Mouse (Mus musculus): ENCODE measurements around the gene 9330182L06Rik. TPM values are rescaled to one million over a fixed set of nuclear protein-coding genes. Genes with fewer than 3 reads are reported as not detected.
A peak's percentile ranks its signal among the peaks of the same experiment; 100 is the strongest.

9330182L06Rik gene
- 0.86 and 0.87 TPM in 2 replicates for polyA plus RNA-seq (2015; fragmentation: Nextera tagmentation; extraction: Ambion mirVana)

- peak; percentile 91 for ATAC-seq (replicated peaks; ENCODE audit: low FRiP score, low read depth)
- no peaks in the 10 kb centered on the region for H3K4me1 ChIP-seq (replicated peaks; ENCODE audit: insufficient read depth, low read length)
- no peak; the same call in 1 of the 2 replicates for TF ChIP-seq CTCF (IDR thresholded peaks at IDR 0.05; ENCODE audit: low read depth)
- H3K27ac ChIP-seq = no peak within 1 kb of the TSS
- H3K4me2 ChIP-seq (ENCODE audit: low read length) = peak within 1 kb of the TSS; percentile 99
- H3K4me3 ChIP-seq (replicated peaks; ENCODE audit: low read depth, low read length) = peak within 1 kb of the TSS; percentile 60
- H3K9me3 ChIP-seq (replicated peaks; ENCODE audit: low read length) = no peaks in the 10 kb centered on the region
- under 1% methylated on average over 47 of the region's 47 CpGs for WGBS
- 0 out of 2 replicates have a peak, but pooled peaks cover 4% of the 10 kb centered on the region for H3K27me3 ChIP-seq (ENCODE audit: insufficient read depth, low read length)
- peak within 1 kb of the TSS; percentile 51 for H3K9ac ChIP-seq (ENCODE audit: low read depth, low read length)
- peak; percentile 36 for DNase-seq (ENCODE audit: low spot score)
- no peaks in the 10 kb centered on the region for H3K36me3 ChIP-seq (ENCODE audit: insufficient read depth, low read length)
Observed at GRCm38 (mm10) chr5:9265586-9266279, at the start of gene 9330182L06Rik. Gene 9330182L06Rik (plus strand): TSS chr5:9266118.

GRCm38 (mm10) chr5:9227456-9228008, 38.4 kb upstream of the 9330182L06Rik start:
- Histone ChIP-seq H3K4me2 (ENCODE audit: low read length) (no peak overlapping the region), H3K36me3 (ENCODE audit: insufficient read depth, low read length) (no peaks in the 10 kb centered on the region), H3K27ac (no peak overlapping the region), H3K4me3 (replicated peaks; ENCODE audit: low read depth, low read length) (no peak overlapping the region), H3K4me1 (replicated peaks; ENCODE audit: insufficient read depth, low read length) (no peaks in the 10 kb centered on the region), H3K9ac (ENCODE audit: low read depth, low read length) (no peak overlapping the region), H3K9me3 (replicated peaks; ENCODE audit: low read length) (no peaks in the 10 kb centered on the region), H3K27me3 (ENCODE audit: insufficient read depth, low read length) (no peaks in the 10 kb centered on the region)
- ATAC-seq (replicated peaks; ENCODE audit: low FRiP score, low read depth) (no peak), DNase-seq (ENCODE audit: low spot score) (peak; percentile 12)
- WGBS = 69% methylated on average over 4 of the region's 4 CpGs
- no peak for TF ChIP-seq CTCF (IDR thresholded peaks at IDR 0.05; ENCODE audit: low read depth)

- H3K4me1 ChIP-seq (replicated peaks; ENCODE audit: insufficient read depth, low read length) = no peaks in the 10 kb centered on the region
- H3K4me2 ChIP-seq (ENCODE audit: low read length) = no peak overlapping the region
- 0 out of 2 replicates have a peak, but pooled peaks cover 4% of the 10 kb centered on the region for H3K27me3 ChIP-seq (ENCODE audit: insufficient read depth, low read length)
- H3K9ac ChIP-seq (ENCODE audit: low read depth, low read length) = no peak overlapping the region
- no peak overlapping the region for H3K27ac ChIP-seq
- H3K4me3 ChIP-seq (replicated peaks; ENCODE audit: low read depth, low read length) = no peak overlapping the region
- no peak for ATAC-seq (replicated peaks; ENCODE audit: low FRiP score, low read depth)
- no peak for TF ChIP-seq CTCF (IDR thresholded peaks at IDR 0.05; ENCODE audit: low read depth)
- no peaks in the 10 kb centered on the region for H3K9me3 ChIP-seq (replicated peaks; ENCODE audit: low read length)
- 64% methylated on average over 4 of the region's 4 CpGs for WGBS
- DNase-seq (ENCODE audit: low spot score) = no peak
- no peaks in the 10 kb centered on the region for H3K36me3 ChIP-seq (ENCODE audit: insufficient read depth, low read length)
Observed at GRCm38 (mm10) chr5:9264361-9264760, 1.6 kb upstream of the 9330182L06Rik start.

GRCm38 (mm10) chr5:9266280-9266923, 484 bp downstream of the 9330182L06Rik start:
- DNase-seq (ENCODE audit: low spot score) (peak; percentile 10), ATAC-seq (replicated peaks; ENCODE audit: low FRiP score, low read depth) (peak; percentile 70)
- H3K4me1 ChIP-seq (replicated peaks; ENCODE audit: insufficient read depth, low read length) = no peaks in the 10 kb centered on the region
- H3K9ac ChIP-seq (ENCODE audit: low read depth, low read length) = peak overlapping the region; percentile 51
- no peaks in the 10 kb centered on the region for H3K36me3 ChIP-seq (ENCODE audit: insufficient read depth, low read length)
- no peak for TF ChIP-seq CTCF (IDR thresholded peaks at IDR 0.05; ENCODE audit: low read depth)
- WGBS = 1% methylated on average over 25 of the region's 30 CpGs
- 0 out of 2 replicates have a peak, but pooled peaks cover 4% of the 10 kb centered on the region for H3K27me3 ChIP-seq (ENCODE audit: insufficient read depth, low read length)
- H3K9me3 ChIP-seq (replicated peaks; ENCODE audit: low read length) = no peaks in the 10 kb centered on the region
- H3K4me2 ChIP-seq (ENCODE audit: low read length) = peak overlapping the region; percentile 99
- no peak overlapping the region for H3K27ac ChIP-seq
- peak overlapping the region; percentile 60 for H3K4me3 ChIP-seq (replicated peaks; ENCODE audit: low read depth, low read length)

- H3K27me3 ChIP-seq (ENCODE audit: insufficient read depth, low read length) = no peaks in the 10 kb centered on the region
- H3K27ac ChIP-seq = no peak overlapping the region
- ATAC-seq (replicated peaks; ENCODE audit: low FRiP score, low read depth) (no peak), DNase-seq (ENCODE audit: low spot score) (no peak)
- H3K4me3 ChIP-seq (replicated peaks; ENCODE audit: low read depth, low read length) = no peak overlapping the region
- WGBS = 86% methylated on average over 3 of the region's 3 CpGs
- no peak overlapping the region for H3K4me2 ChIP-seq (ENCODE audit: low read length)
- H3K4me1 ChIP-seq (replicated peaks; ENCODE audit: insufficient read depth, low read length) = no peaks in the 10 kb centered on the region
- no peak for TF ChIP-seq CTCF (IDR thresholded peaks at IDR 0.05; ENCODE audit: low read depth)
- H3K9me3 ChIP-seq (replicated peaks; ENCODE audit: low read length) = no peaks in the 10 kb centered on the region
- H3K9ac ChIP-seq (ENCODE audit: low read depth, low read length) = no peak overlapping the region
- no peaks in the 10 kb centered on the region for H3K36me3 ChIP-seq (ENCODE audit: insufficient read depth, low read length)
Observed at GRCm38 (mm10) chr5:9269666-9270065, 3.7 kb downstream of the 9330182L06Rik start.

- no peaks in the 10 kb centered on the region for H3K36me3 ChIP-seq (ENCODE audit: insufficient read depth, low read length)
- no peaks in the 10 kb centered on the region for H3K9me3 ChIP-seq (replicated peaks; ENCODE audit: low read length)
- no peaks in the 10 kb centered on the region for H3K27me3 ChIP-seq (ENCODE audit: insufficient read depth, low read length)
- H3K4me2 ChIP-seq (ENCODE audit: low read length) = no peak overlapping the region
- no peak overlapping the region for H3K9ac ChIP-seq (ENCODE audit: low read depth, low read length)
- no peaks in the 10 kb centered on the region for H3K4me1 ChIP-seq (replicated peaks; ENCODE audit: insufficient read depth, low read length)
- TF ChIP-seq CTCF (IDR thresholded peaks at IDR 0.05; ENCODE audit: low read depth) = no peak
- 89% methylated on average over 3 of the region's 3 CpGs for WGBS
- no peak for DNase-seq (ENCODE audit: low spot score)
- H3K27ac ChIP-seq = no peak overlapping the region
- H3K4me3 ChIP-seq (replicated peaks; ENCODE audit: low read depth, low read length) = no peak overlapping the region
- ATAC-seq (replicated peaks; ENCODE audit: low FRiP score, low read depth) = no peak
Observed at GRCm38 (mm10) chr5:9272976-9273375, 7.1 kb downstream of the 9330182L06Rik start.
